Mouse (Mus musculus): ENCODE measurements at regions not wholly inside any gene's neighbourhood (a gene's known extent, or its start where the extent isn't known, plus 50 kb on each side); places are given as distances from the start of the nearest gene placed in this dataset.

- WGBS: 86% methylated on average over 3 of the region's 3 CpGs
- ATAC-seq: no peak
- H3K4me1 ChIP-seq (ENCODE audit: control insufficient read depth, insufficient read depth, low read length): no peaks in the 10 kb centered on the region
These were observed 404.2 kb upstream of the Cntn3 start for GRCm38 (mm10) chr6:102977122-102977521.

GRCm38 (mm10) chr6:103023326-103023725 is 450.4 kb upstream of the Cntn3 start:
- H3K9me3 ChIP-seq (ENCODE audit: control insufficient read depth, low read length): no peaks in the 10 kb centered on the region
- no peak overlapping the region for H3K9ac ChIP-seq (ENCODE audit: low read depth, low read length)
- H3K4me1 ChIP-seq (ENCODE audit: control insufficient read depth, insufficient read depth, low read length): no peaks in the 10 kb centered on the region
- no peak for ATAC-seq
- no peaks in the 10 kb centered on the region for H3K36me3 ChIP-seq (ENCODE audit: control insufficient read depth, insufficient read depth, low read length)
- H3K27me3 ChIP-seq (replicated peaks; ENCODE audit: control insufficient read depth, insufficient read depth, low read length): no peaks in the 10 kb centered on the region
- WGBS: 77% methylated on average over 2 of the region's 2 CpGs
- no peak overlapping the region for H3K4me3 ChIP-seq (ENCODE audit: low read length)
- no peak overlapping the region for H3K4me2 ChIP-seq (ENCODE audit: low read depth, low read length)
- no peak overlapping the region for H3K27ac ChIP-seq (ENCODE audit: low read length)

More at GRCm38 (mm10) chr6:102977122-102977521, 404.2 kb upstream of the Cntn3 start:
- no peak overlapping the region for H3K27ac ChIP-seq (ENCODE audit: low read length)
- H3K4me2 ChIP-seq (ENCODE audit: low read depth, low read length): no peak overlapping the region
- no peak overlapping the region for H3K4me3 ChIP-seq (ENCODE audit: low read length)
- H3K27me3 ChIP-seq (replicated peaks; ENCODE audit: control insufficient read depth, insufficient read depth, low read length): no peaks in the 10 kb centered on the region
- no peaks in the 10 kb centered on the region for H3K9me3 ChIP-seq (ENCODE audit: control insufficient read depth, low read length)
- no peaks in the 10 kb centered on the region for H3K36me3 ChIP-seq (ENCODE audit: control insufficient read depth, insufficient read depth, low read length)
- no peak overlapping the region for H3K9ac ChIP-seq (ENCODE audit: low read depth, low read length)

GRCm38 (mm10) chr6:103024006-103024405 is 451.1 kb upstream of the Cntn3 start:
- ATAC-seq: no peak

GRCm38 (mm10) chr6:103028150-103028549 is 455.2 kb upstream of the Cntn3 start:
- H3K4me1 ChIP-seq (ENCODE audit: control insufficient read depth, insufficient read depth, low read length): no peaks in the 10 kb centered on the region

More at GRCm38 (mm10) chr6:103024006-103024405, 451.1 kb upstream of the Cntn3 start:
- no peaks in the 10 kb centered on the region for H3K36me3 ChIP-seq (ENCODE audit: control insufficient read depth, insufficient read depth, low read length)
- no peak overlapping the region for H3K4me2 ChIP-seq (ENCODE audit: low read depth, low read length)
- no peak overlapping the region for H3K4me3 ChIP-seq (ENCODE audit: low read length)
- 65% methylated on average over 2 of the region's 2 CpGs for WGBS
- H3K9me3 ChIP-seq (ENCODE audit: control insufficient read depth, low read length): no peaks in the 10 kb centered on the region
- no peak overlapping the region for H3K9ac ChIP-seq (ENCODE audit: low read depth, low read length)
- no peaks in the 10 kb centered on the region for H3K27me3 ChIP-seq (replicated peaks; ENCODE audit: control insufficient read depth, insufficient read depth, low read length)
- H3K27ac ChIP-seq (ENCODE audit: low read length): no peak overlapping the region
- no peaks in the 10 kb centered on the region for H3K4me1 ChIP-seq (ENCODE audit: control insufficient read depth, insufficient read depth, low read length)

GRCm38 (mm10) chr6:103033418-103033817 is 460.5 kb upstream of the Cntn3 start:
- 46% methylated on average over 4 of the region's 4 CpGs for WGBS
- no peak overlapping the region for H3K27ac ChIP-seq (ENCODE audit: low read length)
- no peaks in the 10 kb centered on the region for H3K27me3 ChIP-seq (replicated peaks; ENCODE audit: control insufficient read depth, insufficient read depth, low read length)
- no peaks in the 10 kb centered on the region for H3K9me3 ChIP-seq (ENCODE audit: control insufficient read depth, low read length)
- no peaks in the 10 kb centered on the region for H3K36me3 ChIP-seq (ENCODE audit: control insufficient read depth, insufficient read depth, low read length)
- ATAC-seq: no peak
- H3K4me1 ChIP-seq (ENCODE audit: control insufficient read depth, insufficient read depth, low read length): no peaks in the 10 kb centered on the region
- no peak overlapping the region for H3K9ac ChIP-seq (ENCODE audit: low read depth, low read length)
- no peak overlapping the region for H3K4me2 ChIP-seq (ENCODE audit: low read depth, low read length)
- no peak overlapping the region for H3K4me3 ChIP-seq (ENCODE audit: low read length)

More at GRCm38 (mm10) chr6:103028150-103028549, 455.2 kb upstream of the Cntn3 start:
- no peaks in the 10 kb centered on the region for H3K36me3 ChIP-seq (ENCODE audit: control insufficient read depth, insufficient read depth, low read length)
- no peak overlapping the region for H3K4me2 ChIP-seq (ENCODE audit: low read depth, low read length)
- H3K27me3 ChIP-seq (replicated peaks; ENCODE audit: control insufficient read depth, insufficient read depth, low read length): no peaks in the 10 kb centered on the region
- ATAC-seq: no peak
- no peak overlapping the region for H3K27ac ChIP-seq (ENCODE audit: low read length)
- WGBS: 60% methylated on average over 1 of the region's 1 CpGs
- no peak overlapping the region for H3K4me3 ChIP-seq (ENCODE audit: low read length)
- H3K9me3 ChIP-seq (ENCODE audit: control insufficient read depth, low read length): no peaks in the 10 kb centered on the region
- no peak overlapping the region for H3K9ac ChIP-seq (ENCODE audit: low read depth, low read length)

- Histone ChIP-seq H3K9me3 (ENCODE audit: control insufficient read depth, low read length) (no peaks in the 10 kb centered on the region), H3K4me2 (ENCODE audit: low read depth, low read length) (no peak overlapping the region), H3K27me3 (replicated peaks; ENCODE audit: control insufficient read depth, insufficient read depth, low read length) (no peaks in the 10 kb centered on the region), H3K36me3 (ENCODE audit: control insufficient read depth, insufficient read depth, low read length) (no peaks in the 10 kb centered on the region), H3K4me3 (ENCODE audit: low read length) (no peak overlapping the region), H3K9ac (ENCODE audit: low read depth, low read length) (no peak overlapping the region), H3K27ac (ENCODE audit: low read length) (no peak overlapping the region), H3K4me1 (ENCODE audit: control insufficient read depth, insufficient read depth, low read length) (no peaks in the 10 kb centered on the region)
- WGBS: 34% methylated on average over 7 of the region's 7 CpGs
- ATAC-seq: no peak
These were observed 461.0 kb upstream of the Cntn3 start for GRCm38 (mm10) chr6:103033919-103034318.

- Histone ChIP-seq H3K27me3 (replicated peaks; ENCODE audit: control insufficient read depth, insufficient read depth, low read length) (no peaks in the 10 kb centered on the region), H3K27ac (ENCODE audit: low read length) (no peak overlapping the region), H3K4me2 (ENCODE audit: low read depth, low read length) (no peak overlapping the region), H3K9me3 (ENCODE audit: control insufficient read depth, low read length) (no peaks in the 10 kb centered on the region), H3K4me3 (ENCODE audit: low read length) (no peak overlapping the region), H3K36me3 (ENCODE audit: control insufficient read depth, insufficient read depth, low read length) (no peaks in the 10 kb centered on the region), H3K9ac (ENCODE audit: low read depth, low read length) (no peak overlapping the region), H3K4me1 (ENCODE audit: control insufficient read depth, insufficient read depth, low read length) (no peaks in the 10 kb centered on the region)
- WGBS: 83% methylated on average over 5 of the region's 5 CpGs
- no peak for ATAC-seq
These were observed 449.8 kb upstream of the Chl1 start for GRCm38 (mm10) chr6:103060591-103060990.

GRCm38 (mm10) chr6:103106189-103106588 is 404.2 kb upstream of the Chl1 start:
- ATAC-seq: no peak

GRCm38 (mm10) chr6:103119537-103119936 is 390.8 kb upstream of the Chl1 start:
- Histone ChIP-seq H3K4me1 (ENCODE audit: control insufficient read depth, insufficient read depth, low read length) (no peaks in the 10 kb centered on the region), H3K9me3 (ENCODE audit: control insufficient read depth, low read length) (no peaks in the 10 kb centered on the region), H3K4me3 (ENCODE audit: low read length) (no peak overlapping the region), H3K9ac (ENCODE audit: low read depth, low read length) (no peak overlapping the region), H3K27me3 (replicated peaks; ENCODE audit: control insufficient read depth, insufficient read depth, low read length) (no peaks in the 10 kb centered on the region), H3K4me2 (ENCODE audit: low read depth, low read length) (no peak overlapping the region), H3K27ac (ENCODE audit: low read length) (no peak overlapping the region), H3K36me3 (ENCODE audit: control insufficient read depth, insufficient read depth, low read length) (no peaks in the 10 kb centered on the region)
- ATAC-seq: no peak
- 82% methylated on average over 2 of the region's 2 CpGs for WGBS

More at GRCm38 (mm10) chr6:103106189-103106588, 404.2 kb upstream of the Chl1 start:
- Histone ChIP-seq H3K27ac (ENCODE audit: low read length) (no peak overlapping the region), H3K27me3 (replicated peaks; ENCODE audit: control insufficient read depth, insufficient read depth, low read length) (no peaks in the 10 kb centered on the region), H3K9me3 (ENCODE audit: control insufficient read depth, low read length) (no peaks in the 10 kb centered on the region), H3K4me1 (ENCODE audit: control insufficient read depth, insufficient read depth, low read length) (no peaks in the 10 kb centered on the region), H3K9ac (ENCODE audit: low read depth, low read length) (no peak overlapping the region), H3K36me3 (ENCODE audit: control insufficient read depth, insufficient read depth, low read length) (no peaks in the 10 kb centered on the region), H3K4me3 (ENCODE audit: low read length) (no peak overlapping the region), H3K4me2 (ENCODE audit: low read depth, low read length) (no peak overlapping the region)
- WGBS: 49% methylated on average over 1 of the region's 1 CpGs

- no peak overlapping the region for H3K4me2 ChIP-seq (ENCODE audit: low read depth, low read length)
- no peaks in the 10 kb centered on the region for H3K36me3 ChIP-seq (ENCODE audit: control insufficient read depth, insufficient read depth, low read length)
- H3K4me3 ChIP-seq (ENCODE audit: low read length): no peak overlapping the region
- no peak overlapping the region for H3K9ac ChIP-seq (ENCODE audit: low read depth, low read length)
- no peak for ATAC-seq
- H3K4me1 ChIP-seq (ENCODE audit: control insufficient read depth, insufficient read depth, low read length): no peaks in the 10 kb centered on the region
- no peak overlapping the region for H3K27ac ChIP-seq (ENCODE audit: low read length)
- WGBS: 55% methylated on average over 5 of the region's 5 CpGs
- H3K27me3 ChIP-seq (replicated peaks; ENCODE audit: control insufficient read depth, insufficient read depth, low read length): no peaks in the 10 kb centered on the region
- H3K9me3 ChIP-seq (ENCODE audit: control insufficient read depth, low read length): no peaks in the 10 kb centered on the region
These were observed 369.5 kb upstream of the Chl1 start for GRCm38 (mm10) chr6:103140851-103141250.
